Comparison of ENCODE assay signal across 9 mouse cellular contexts in the genomic region with DNA sequence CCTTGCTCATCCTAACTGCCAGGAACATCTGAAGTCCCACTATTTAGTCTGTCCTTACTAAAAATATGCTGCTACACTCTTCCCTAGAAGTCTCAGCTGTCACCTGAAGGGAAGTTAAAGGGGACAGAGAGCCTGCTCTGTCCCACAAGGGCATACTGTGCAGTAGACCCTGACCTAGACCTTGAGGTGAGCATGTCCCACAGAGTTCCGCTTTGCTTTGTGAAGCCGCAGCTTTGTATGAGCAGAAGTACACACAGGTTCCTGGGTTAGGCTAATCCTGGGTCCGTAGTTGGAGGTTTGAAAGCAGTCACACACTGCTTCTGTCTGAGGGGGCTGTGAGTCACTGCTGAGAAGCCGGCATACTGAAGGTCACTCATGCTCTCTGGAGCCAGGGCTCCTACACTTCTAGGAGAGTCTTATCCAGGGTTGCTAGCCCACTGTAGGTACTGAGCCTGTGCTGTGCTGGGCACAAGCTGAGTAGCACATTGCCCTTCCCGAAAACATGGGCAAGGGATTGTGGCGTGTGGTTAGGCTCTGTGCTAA.
A peak's percentile ranks its signal among the peaks of the same experiment; 100 is the strongest.
DNase-seq lines count a peak whose midpoint lies in the region; ATAC-seq and TF ChIP-seq lines count a peak whose summit lies in the region.
"Had no signal": no experiment of that assay in that cellular context is flagged by ENCODE, and none has a peak within 500 bp of the region (broad histone marks: within the 10 kb centered on the region; RNA-seq: fewer than 3 reads in every experiment).

No protein-coding gene starts in this region.

- 79% methylated on average over 6 of the region's 6 CpGs for WGBS in heart, embryonic 10.5 days
- WGBS in liver, adult 2 months: 42% methylated on average over 6 of the region's 6 CpGs
- WGBS in intestine, embryonic 16.5 days: 72% methylated on average over 6 of the region's 6 CpGs

- no peak for ATAC-seq in intestine, embryonic 16.5 days

- H3K27me3 ChIP-seq in heart, embryonic 10.5 days (ENCODE audit: insufficient read depth, poor library complexity, severe bottlenecking): no peaks in the 10 kb centered on the region
- H3K27me3 ChIP-seq in liver, adult 2 months (ENCODE audit: control insufficient read depth, insufficient read depth, low read length): no peaks in the 10 kb centered on the region
- no peaks in the 10 kb centered on the region for H3K27me3 ChIP-seq in intestine, embryonic 16.5 days (replicated peaks; ENCODE audit: control insufficient read depth, insufficient read depth, low read length)
- H3K27me3 ChIP-seq in splenic B cell, adult 2 months (ENCODE audit: control insufficient read depth, insufficient read depth, low read length, poor library complexity, severe bottlenecking): no peaks in the 10 kb centered on the region
- H3K27me3 ChIP-seq: limb, embryonic 12.5 days had no signal

- no peaks in the 10 kb centered on the region for H3K9me3 ChIP-seq in heart, embryonic 10.5 days
- H3K9me3 ChIP-seq in intestine, embryonic 16.5 days (ENCODE audit: control insufficient read depth, low read length): no peaks in the 10 kb centered on the region
- H3K9me3 ChIP-seq: limb, embryonic 12.5 days had no signal

- peaks cover 33% of the 10 kb centered on the region for H3K4me1 ChIP-seq in heart, embryonic 10.5 days
- H3K4me1 ChIP-seq in liver, adult 2 months (ENCODE audit: control insufficient read depth, insufficient read depth, low read length): peaks cover 31% of the 10 kb centered on the region
- H3K4me1 ChIP-seq in intestine, embryonic 16.5 days (ENCODE audit: control insufficient read depth, insufficient read depth, low read length): peaks cover 29% of the 10 kb centered on the region

- no peaks in the 10 kb centered on the region for H3K79me2 ChIP-seq in liver, adult 2 months (ENCODE audit: control insufficient read depth, insufficient read depth, low read length)

- H3K9ac ChIP-seq in liver, adult 2 months (ENCODE audit: low read depth, low read length): peak overlapping the region; percentile 39; the same call in 1 of the 2 replicates
- peak overlapping the region; percentile 11; the same call in 1 of the 2 replicates for H3K9ac ChIP-seq in intestine, embryonic 16.5 days (ENCODE audit: low read depth, low read length)
- H3K9ac ChIP-seq: limb, embryonic 12.5 days had no signal

- peak overlapping the region; percentile 59 for H3K27ac ChIP-seq in heart, embryonic 10.5 days
- peak overlapping the region; percentile 83 for H3K27ac ChIP-seq in liver, adult 2 months (replicated peaks; ENCODE audit: insufficient read depth, low read depth, low read length)
- H3K27ac ChIP-seq in intestine, embryonic 16.5 days (ENCODE audit: low read length): peak overlapping the region; percentile 79
- H3K27ac ChIP-seq: limb, embryonic 12.5 days had no signal

- peaks cover 68% of the 10 kb centered on the region for H3K36me3 ChIP-seq in heart, embryonic 10.5 days
- H3K36me3 ChIP-seq in liver, adult 2 months (ENCODE audit: control insufficient read depth, insufficient read depth, low read length): no peaks in the 10 kb centered on the region
- no peaks in the 10 kb centered on the region for H3K36me3 ChIP-seq in intestine, embryonic 16.5 days (ENCODE audit: control insufficient read depth, insufficient read depth, low read length)
- H3K36me3 ChIP-seq in splenic B cell, adult 2 months (ENCODE audit: control insufficient read depth, insufficient read depth, low read length, poor library complexity, severe bottlenecking): peaks cover 9% of the 10 kb centered on the region; the same call in 1 of the 2 replicates

- no peak overlapping the region for H3K4me2 ChIP-seq in intestine, embryonic 16.5 days (ENCODE audit: low read depth, low read length)
- H3K4me2 ChIP-seq: limb, embryonic 12.5 days had no signal

- no peak overlapping the region for H3K4me3 ChIP-seq in heart, embryonic 10.5 days
- no peak overlapping the region for H3K4me3 ChIP-seq in liver, adult 2 months (ENCODE audit: insufficient read depth, low read depth, low read length)
- H3K4me3 ChIP-seq in intestine, embryonic 16.5 days (ENCODE audit: low read length): no peak overlapping the region
- H3K4me3 ChIP-seq: limb, embryonic 12.5 days had no signal

- DNase-seq in heart, embryonic 10.5 days (ENCODE audit: low spot score): no peak
- no peak for DNase-seq in heart, adult 9 months (ENCODE audit: low spot score in 2 of 2)
- DNase-seq in liver, adult 2 months (ENCODE audit: extremely low read depth, low read depth, low spot score): peak; percentile 62
- DNase-seq in liver: no peak
- DNase-seq in splenic B cell, adult 2 months (ENCODE audit: low read depth, low spot score): peak; percentile 70
- no peak for DNase-seq in urinary bladder, adult 2 months (ENCODE audit: low spot score)
- DNase-seq in right cerebral cortex, adult 18-20 months: no peak

- TF ChIP-seq CTCF in liver, adult 2 months (IDR thresholded peaks at IDR 0.05; ENCODE audit: low read depth, low read length): no peak

- no peak for TF ChIP-seq POLR2A in liver, adult 2 months (IDR thresholded peaks at IDR 0.05; ENCODE audit: extremely low read depth, insufficient read depth, low read length)

Comparison
In these comparisons a context has a peak if more than half of its experiments do, and no peak if none do; other contexts are left out.
1. DNase-seq: peak in liver, adult 2 months (single experiment) and splenic B cell, adult 2 months (single experiment); none in heart, embryonic 10.5 days (single experiment), heart, adult 9 months (0 of 2), liver (single experiment), urinary bladder, adult 2 months (single experiment) and right cerebral cortex, adult 18-20 months (single experiment).
2. Peak in every context shown above with its lines, with median percentiles within 50 percentile points of each other: H3K27ac ChIP-seq.